Mouse (Mus musculus) megakaryocyte-erythroid progenitor cell, adult 5-6 weeks (primary cell): Measurements from ENCODE around the gene Itpr1. TPM values are rescaled to one million over a fixed set of nuclear protein-coding genes. Genes with fewer than 3 reads are reported as not detected.

Experiments
- ATAC-seq: replicated peaks from 2 replicates; pipeline ENCODE4 v1.8.0; 2016; ENCODE audit warnings: mild to moderate bottlenecking, inconsistent platforms; ENCODE audit not compliant: severe bottlenecking, poor library complexity, low FRiP score, low TSS enrichment
- total RNA-seq, 2 experiments: library from RNA; stranded (forward) in 1 of 2; stranded (reverse) in 1 of 2; fragments of 200-1000, 215-1000 nt in 1 of 2; fragments of >200 nt in 1 of 2; fragmentation: Nextera tagmentation in 1 of 2; gene quantifications; 2 replicates each; pipeline ENCODE4 v1.2.3; 2014 to 2017

Itpr1 gene
- total RNA-seq, 2 experiments from 2014 or later = 24.8 to 57.6 TPM

- ATAC-seq = no peak
These were observed 23.6 kb downstream of the Itpr1 start for GRCm38 (mm10) chr6:108236411-108236921.

GRCm38 (mm10) chr6:108236996-108237395 is 24.1 kb downstream of the Itpr1 start:
- ATAC-seq = no peak

GRCm38 (mm10) chr6:108237585-108237984 is 24.7 kb downstream of the Itpr1 start:
- ATAC-seq = no peak

GRCm38 (mm10) chr6:108238011-108238410 is 25.1 kb downstream of the Itpr1 start:
- ATAC-seq = no peak

- ATAC-seq = no peak
These were observed 26.2 kb downstream of the Itpr1 start for GRCm38 (mm10) chr6:108239056-108239455.

- ATAC-seq = no peak
These were observed 27.1 kb downstream of the Itpr1 start for GRCm38 (mm10) chr6:108240004-108240403.

GRCm38 (mm10) chr6:108240754-108241153 is 27.9 kb downstream of the Itpr1 start:
- ATAC-seq = no peak

- ATAC-seq = no peak
These were observed 31.7 kb downstream of the Itpr1 start for GRCm38 (mm10) chr6:108244571-108244970.

- ATAC-seq = no peak
These were observed 33.6 kb downstream of the Itpr1 start for GRCm38 (mm10) chr6:108246369-108247085.

- no peak for ATAC-seq
These were observed 34.3 kb downstream of the Itpr1 start for GRCm38 (mm10) chr6:108247211-108247610.

- ATAC-seq = peak; percentile 17; the same call in 1 of the 2 replicates
These were observed 35.6 kb downstream of the Itpr1 start for GRCm38 (mm10) chr6:108248519-108248918.

GRCm38 (mm10) chr6:108249031-108249917 is 36.4 kb downstream of the Itpr1 start:
- peak; percentile 83 for ATAC-seq

- ATAC-seq = no peak
These were observed 37.0 kb downstream of the Itpr1 start for GRCm38 (mm10) chr6:108249918-108250225.

- ATAC-seq = no peak
These were observed 37.5 kb downstream of the Itpr1 start for GRCm38 (mm10) chr6:108250416-108250815.

GRCm38 (mm10) chr6:108252565-108253360 is 39.9 kb downstream of the Itpr1 start:
- ATAC-seq = no peak

- ATAC-seq = no peak
These were observed 41.5 kb downstream of the Itpr1 start for GRCm38 (mm10) chr6:108254132-108255064.

GRCm38 (mm10) chr6:108255880-108256279 is 43.0 kb downstream of the Itpr1 start:
- no peak for ATAC-seq

- ATAC-seq = no peak
These were observed 44.3 kb downstream of the Itpr1 start for GRCm38 (mm10) chr6:108257225-108257624.

GRCm38 (mm10) chr6:108258631-108259030 is 45.7 kb downstream of the Itpr1 start:
- ATAC-seq = no peak
